Mouse (Mus musculus) urinary bladder, postnatal 25 days (tissue): ENCODE data around the gene 9930111J21Rik1.
"Not testable (repeated sequence)": the region's sequence is repeated elsewhere in the genome, so short reads cannot be mapped to it uniquely, and the experiment has no call there.

Experiments used
- DNase-seq: peaks from one replicate; pipeline ENCODE4 v3.0.0; 2022; ENCODE audit warnings: low spot score

Gene 9930111J21Rik1

DNA sequence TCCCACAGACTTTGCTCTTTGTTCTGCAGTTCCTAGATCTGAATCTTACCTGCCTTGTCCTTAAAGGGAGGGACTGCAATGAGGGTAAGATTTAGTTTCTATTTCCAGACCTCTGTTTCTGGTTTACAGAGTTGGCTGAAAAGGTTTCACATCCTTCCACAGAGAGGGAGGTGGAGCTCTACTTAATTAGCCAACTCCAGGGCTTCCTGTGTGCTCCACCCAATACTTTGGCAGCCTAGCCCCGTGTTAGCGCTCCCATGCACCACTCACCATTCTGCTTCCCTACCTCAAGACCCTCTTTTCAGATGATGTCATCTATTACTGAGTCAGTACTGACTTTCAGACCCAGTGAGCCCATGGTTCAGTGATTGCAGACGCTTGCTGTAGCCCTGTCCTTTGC, at the start of gene 9930111J21Rik1:
Gene 9930111J21Rik1, minus strand, starts transcription at position 148 of the 400 bp plus-strand sequence.
- DNase-seq, result not testable (repeated sequence)

DNA sequence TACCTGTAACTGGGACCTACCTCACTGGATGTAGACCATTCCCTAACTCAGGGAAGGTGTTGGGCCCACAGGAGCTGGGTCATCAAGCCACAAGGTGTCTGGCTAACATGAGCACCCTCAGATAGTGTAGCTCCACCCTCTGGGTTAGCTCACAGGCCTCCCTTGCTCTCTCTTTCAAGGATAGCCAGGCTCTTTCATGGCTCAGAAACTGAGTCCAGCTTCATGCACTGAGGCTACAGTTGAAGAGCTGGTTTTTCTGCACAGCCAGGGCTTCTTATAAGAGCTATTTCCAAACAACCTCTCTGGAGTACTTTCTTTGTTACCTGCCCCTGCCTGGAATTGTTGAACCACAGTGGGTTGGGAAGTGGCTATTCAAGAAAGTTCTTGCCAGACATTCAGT, 32.9 kb upstream of the 9930111J21Rik1 start:
- DNase-seq, result not testable (repeated sequence)

DNA sequence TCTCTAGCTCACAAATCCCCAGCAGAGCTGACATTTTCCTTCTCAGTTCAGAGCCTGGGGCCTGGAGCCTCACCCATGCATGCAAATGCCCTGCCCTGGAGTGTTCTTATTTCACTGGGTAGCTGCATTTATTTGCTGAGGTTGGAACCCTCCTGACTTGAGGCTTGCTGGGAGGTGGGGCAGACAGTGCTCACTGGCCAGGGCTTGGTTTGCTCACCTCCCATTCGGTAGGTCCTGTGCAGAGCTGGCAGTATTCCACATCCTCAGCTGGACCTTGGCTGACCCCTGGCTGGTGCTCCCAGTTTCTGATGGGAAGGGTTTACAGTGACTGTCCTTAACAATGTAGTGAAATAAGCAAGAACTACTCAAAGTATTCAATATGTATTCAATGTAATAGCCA, 27.6 kb upstream of the 9930111J21Rik1 start:
- not testable (repeated sequence) for DNase-seq

DNA sequence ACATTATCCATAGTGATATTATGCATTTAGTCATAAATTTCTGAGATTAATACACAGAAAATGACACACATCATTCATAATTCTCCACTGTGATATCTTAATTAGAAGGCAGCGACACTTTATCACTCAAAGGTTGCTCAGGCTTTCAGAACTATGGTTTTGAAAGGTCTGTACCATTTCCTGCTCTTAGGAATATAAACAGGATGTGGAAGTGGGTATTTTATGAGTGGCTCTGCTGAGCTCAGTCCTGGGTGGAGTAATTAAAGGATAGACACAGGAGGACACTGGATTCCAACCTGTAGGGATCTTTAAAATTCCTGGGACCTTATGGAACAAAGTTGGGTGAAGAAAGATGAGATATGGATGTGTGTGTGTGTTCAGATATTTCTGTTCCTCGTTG, 27.1 kb upstream of the 9930111J21Rik1 start:
- not testable (repeated sequence) for DNase-seq

DNA sequence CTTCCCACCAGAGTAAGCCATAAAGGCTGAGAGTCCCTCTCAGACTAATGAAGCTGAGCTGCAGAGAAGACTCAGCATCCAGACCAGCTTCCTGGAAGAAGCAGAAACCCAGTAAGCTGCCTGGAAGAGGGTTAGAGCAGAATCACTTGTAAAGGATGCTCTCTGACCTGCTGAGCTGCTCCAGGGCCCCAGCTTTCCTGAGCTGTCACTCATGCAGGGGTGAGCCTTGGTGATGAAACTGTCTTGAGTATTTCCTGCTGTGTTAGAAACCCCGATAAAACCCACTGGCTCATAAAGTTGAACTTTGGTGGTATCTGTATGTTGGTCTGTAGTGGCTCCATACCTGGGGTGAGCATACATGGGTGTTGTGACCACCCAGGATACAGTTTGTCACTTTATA, 21.2 kb upstream of the 9930111J21Rik1 start:
- not testable (repeated sequence) for DNase-seq

DNA sequence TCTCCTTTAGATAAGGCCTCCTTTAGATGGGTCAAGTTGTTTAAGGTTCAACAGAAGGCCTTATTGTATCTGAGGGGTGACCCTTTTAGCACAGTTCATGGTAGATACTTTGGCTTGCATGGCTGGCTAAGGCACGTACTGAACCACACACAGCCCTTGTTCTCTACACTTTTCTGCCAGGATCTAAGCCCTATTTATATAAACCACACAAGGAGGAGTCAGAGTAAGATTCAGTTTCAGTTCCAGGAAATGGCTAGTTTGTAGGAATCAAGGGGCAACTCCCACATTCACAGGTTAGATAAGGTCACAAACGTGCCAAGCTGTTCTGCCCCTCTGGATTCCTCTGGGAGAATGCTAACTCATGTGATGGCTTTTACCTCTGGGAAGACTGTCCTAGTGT, 14.8 kb upstream of the 9930111J21Rik1 start, which contains the start of gene Tgtp1:
Gene Tgtp1, minus strand, starts transcription at position 155 of the 400 bp plus-strand sequence.
- DNase-seq, result not testable (repeated sequence)

DNA sequence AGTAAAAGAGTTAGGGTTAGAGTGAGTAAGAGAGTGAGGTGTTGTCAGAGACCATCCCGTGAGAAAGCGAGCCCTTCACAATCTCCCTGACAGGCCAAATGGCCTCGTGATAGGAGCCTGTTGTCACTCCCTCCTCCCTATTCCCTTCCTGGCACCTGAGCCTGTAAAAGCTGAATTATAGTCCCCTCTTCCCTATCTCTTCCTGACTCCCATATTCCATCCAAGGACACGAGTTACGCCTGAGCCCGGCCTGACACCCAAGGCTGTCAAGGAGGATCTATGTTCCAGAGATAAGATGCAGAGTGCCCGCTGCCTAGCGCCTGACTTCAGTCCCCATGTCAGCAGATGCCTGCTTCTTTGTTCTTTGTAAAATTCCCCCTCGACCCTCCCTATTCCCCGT, 14.1 kb upstream of the 9930111J21Rik1 start:
- not testable (repeated sequence) for DNase-seq

DNA sequence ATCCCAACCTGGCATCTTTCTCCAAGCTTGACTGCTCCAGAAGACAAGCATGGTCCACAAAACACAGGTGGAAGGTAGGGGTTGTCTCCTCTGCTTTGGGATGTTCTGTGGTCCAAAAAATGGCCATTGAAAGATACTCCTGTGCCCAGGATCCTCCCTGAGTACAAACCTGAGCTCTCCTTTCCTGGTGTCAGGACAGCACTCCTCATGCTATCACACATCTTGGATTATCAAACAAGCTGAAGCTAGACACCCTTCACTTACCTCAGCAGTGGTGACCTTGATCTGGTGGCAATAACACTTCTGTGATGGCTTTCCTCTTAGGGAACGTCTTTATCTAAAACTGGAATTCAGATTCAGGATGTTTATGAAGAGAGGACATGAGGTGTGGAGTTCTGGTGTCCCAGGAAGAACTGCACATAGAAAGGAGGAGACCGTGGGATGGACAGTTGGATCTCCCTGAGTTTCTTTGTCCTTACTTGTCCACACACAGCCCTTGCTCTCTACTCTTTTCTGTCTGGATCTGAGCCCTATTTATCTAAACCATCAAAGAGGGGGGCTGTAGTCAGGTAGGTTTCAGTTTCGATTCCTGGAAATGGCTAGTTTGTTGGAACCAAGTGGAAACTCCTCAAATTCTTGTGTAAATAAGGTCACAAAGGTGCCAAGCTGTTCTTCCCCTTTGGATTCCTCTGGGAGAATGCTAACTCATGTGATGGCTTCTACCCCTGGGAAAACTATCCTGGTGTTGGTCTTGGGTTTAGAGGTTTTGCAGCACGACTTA, 12.7 kb upstream of the 9930111J21Rik1 start, which contains the start of gene Gm12185:
Gene Gm12185, minus strand, starts transcription at position 487 of the 781 bp plus-strand sequence.
- DNase-seq, result not testable (repeated sequence)

DNA sequence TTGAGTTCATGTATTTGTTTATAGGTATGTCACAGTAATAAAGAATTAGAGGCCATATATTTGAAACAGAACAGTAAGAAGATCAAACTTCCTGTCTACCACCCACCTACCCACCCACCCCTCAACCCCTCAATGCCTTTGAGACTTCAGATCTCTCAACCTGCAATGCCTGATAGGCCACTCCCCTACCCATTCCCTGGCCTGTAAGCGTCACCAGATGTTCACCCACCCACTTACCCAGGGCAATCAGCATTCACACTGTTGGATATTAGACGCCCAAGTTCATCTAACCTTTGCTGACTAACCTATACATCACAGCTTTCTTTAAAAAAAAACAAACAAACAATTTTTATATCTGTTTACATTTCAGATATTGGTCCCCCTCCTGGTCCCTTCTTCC, 10.8 kb upstream of the 9930111J21Rik1 start:
- DNase-seq, result not testable (repeated sequence)

DNA sequence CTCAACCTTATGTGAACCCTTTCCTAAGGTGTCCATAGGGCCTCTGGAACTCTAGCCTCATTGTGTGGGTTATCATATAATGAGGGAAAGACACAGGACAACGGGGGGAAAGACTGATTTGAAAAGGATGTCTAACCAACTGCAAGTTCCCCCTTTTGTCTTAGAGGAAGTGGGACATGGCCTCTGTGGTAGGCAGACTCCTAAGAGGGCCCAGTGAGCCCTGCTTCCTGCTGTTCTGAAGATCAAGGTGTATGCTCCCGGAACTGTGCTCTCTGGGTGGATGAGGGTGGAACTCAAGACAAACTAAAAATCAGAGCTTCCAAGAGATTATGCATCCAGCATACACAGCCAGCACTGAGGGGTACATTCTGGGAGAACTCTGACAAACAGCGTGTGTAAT, 9.0 kb upstream of the 9930111J21Rik1 start:
- DNase-seq, result not testable (repeated sequence)

DNA sequence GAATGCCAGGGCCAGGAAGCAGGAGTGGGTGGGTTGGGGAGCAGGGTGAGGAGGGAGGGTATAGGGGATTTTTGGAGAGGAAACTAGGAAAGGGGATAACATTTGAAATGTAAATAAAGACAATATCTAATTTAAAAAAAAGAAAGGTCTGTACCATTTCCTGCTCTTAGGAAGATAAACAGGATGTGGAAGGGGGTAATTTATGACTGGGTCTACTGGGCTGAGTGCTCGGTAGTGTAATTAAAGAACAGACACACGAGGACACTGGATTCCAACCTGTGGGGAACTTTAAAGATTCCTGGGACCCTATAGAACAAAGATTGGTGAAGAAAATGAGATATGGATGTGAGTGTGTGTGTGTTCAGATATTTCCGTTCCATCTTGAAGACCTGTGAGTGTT, 3.6 kb upstream of the 9930111J21Rik1 start:
- not testable (repeated sequence) for DNase-seq

DNA sequence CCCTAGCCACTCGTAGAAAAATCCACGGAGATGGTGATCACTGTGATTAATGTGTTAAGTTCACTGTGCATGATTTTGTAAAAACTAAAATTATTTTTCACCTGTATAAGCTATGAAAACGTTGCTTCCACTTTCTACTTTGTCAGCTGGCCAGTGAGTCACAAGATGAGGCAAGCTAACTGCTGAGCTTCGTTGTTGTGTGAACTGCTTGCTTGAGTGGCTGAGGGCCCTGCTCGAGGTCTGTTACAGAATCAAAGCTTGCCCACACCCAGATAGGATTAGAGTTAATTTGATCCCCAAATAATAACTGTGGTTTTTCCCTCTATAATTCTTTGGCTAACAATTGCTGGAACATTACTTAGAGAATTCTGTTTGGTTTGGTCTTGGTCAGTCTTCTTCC, 854 bp upstream of the 9930111J21Rik1 start:
- DNase-seq, result not testable (repeated sequence)

DNA sequence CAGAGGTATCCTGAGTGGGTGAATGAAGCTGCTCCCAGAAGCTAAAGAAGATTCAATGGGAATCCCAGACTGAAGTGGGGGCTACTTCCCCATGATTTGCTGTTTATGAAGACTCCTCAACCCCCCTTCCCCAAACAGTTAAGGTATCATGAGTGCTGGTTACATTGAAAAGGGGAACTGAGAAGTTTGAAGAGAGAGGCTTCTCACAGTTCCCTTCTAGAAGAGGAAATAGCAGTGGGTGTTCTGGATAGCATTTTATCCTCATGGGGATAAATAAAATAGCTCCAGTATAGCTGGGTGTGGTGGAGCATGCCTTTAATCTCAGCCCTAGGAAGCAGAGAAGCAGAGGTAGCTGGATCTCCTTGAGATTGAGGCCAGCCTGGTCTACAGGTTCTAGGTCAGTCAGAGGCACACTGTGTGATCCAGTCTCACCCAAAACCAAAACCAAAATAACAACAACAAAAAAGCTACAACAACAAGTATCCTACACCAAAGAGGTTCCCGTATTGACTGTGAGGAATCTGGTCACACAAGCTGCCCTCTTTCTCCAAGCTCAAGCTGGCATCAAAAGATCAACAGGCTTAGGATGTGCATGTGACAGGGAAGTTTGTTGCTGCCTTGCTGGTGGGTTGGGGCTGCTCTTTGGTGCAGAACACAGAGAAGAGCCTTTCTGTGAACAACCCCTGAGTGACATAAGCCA, 808 bp downstream of the 9930111J21Rik1 start, which contains the start of gene Olfr56:
Gene Olfr56, plus strand, starts transcription at position 650 of the 700 bp plus-strand sequence.
- not testable (repeated sequence) for DNase-seq

DNA sequence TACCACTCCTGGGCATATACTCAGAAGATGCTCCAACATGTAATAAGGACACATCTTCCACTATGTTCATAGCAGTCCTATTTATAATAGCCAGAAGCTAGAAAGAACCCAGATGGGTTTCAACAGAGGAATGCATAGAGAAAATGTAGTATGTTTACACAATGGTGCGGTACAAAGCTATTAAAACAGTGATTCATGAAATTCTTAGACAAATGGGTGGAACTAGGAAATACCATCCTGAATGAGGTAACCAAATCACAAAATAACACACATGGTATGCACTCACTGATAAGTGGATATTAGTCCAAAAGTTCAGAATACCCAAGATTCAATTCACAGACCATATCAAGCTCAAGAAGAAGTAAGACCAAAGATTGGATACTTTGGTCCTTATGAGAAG, 4.5 kb downstream of the 9930111J21Rik1 start:
- DNase-seq, result not testable (repeated sequence)

DNA sequence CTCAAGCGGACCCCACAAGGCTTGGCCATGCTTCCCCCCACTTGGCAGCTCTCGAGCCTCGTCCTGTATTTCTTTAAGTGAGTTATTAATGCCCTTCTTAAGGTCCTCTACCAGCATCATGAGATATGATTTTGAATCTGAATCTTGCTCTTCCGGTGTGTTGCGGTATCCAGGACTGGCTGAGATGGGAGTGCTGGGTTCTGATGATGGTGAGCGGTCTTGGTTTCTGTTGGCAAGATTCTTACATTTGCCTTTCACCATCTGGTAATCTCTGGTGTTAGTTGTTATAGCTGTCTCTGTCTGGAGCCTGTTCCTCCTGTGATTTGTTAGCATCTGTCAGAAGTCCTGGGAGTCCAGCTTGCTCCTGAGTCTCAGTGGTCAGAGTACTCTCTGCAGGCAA, 33.1 kb downstream of the 9930111J21Rik1 start, which contains the start of gene Psme2b:
Gene Psme2b, minus strand, starts transcription at position 101 of the 400 bp plus-strand sequence.
- not testable (repeated sequence) for DNase-seq

DNA sequence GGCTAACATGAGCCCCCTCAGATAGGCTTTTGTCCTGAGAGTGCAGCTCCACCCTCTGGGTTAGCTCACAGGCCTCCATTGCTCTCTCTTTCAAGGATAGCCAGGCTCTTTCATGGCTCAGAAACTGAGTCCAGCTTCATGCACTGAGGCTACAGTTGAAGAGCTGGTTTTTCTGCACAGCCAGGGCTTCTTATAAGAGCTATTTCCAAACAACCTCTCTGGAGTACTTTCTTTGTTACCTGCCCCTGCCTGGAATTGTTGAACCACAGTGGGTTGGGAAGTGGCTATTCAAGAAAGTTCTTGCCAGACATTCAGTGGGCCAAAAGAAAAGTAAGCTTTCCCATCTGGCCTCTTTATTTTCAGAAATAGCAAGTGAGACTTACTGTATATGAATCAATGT, 39.9 kb downstream of the 9930111J21Rik1 start:
- not testable (repeated sequence) for DNase-seq

DNA sequence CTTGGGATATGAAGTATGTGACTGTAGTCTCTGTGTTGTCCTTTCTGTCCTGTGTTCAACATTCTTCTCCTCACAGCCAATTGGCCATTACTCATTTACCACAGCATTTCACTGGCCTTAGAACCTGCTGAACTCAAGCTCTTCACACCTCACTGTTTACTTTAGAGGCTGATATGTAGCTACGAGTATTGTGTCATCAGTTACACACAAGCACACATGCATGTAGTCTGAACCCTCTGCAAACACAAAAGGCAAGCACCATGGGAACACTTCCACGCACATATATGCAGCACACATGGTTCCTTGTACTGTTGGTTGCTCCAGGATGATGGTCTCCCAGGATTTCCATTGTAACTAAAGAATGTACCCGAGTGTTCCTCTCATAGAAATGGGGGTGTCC, 43.9 kb downstream of the 9930111J21Rik1 start:
- not testable (repeated sequence) for DNase-seq

DNA sequence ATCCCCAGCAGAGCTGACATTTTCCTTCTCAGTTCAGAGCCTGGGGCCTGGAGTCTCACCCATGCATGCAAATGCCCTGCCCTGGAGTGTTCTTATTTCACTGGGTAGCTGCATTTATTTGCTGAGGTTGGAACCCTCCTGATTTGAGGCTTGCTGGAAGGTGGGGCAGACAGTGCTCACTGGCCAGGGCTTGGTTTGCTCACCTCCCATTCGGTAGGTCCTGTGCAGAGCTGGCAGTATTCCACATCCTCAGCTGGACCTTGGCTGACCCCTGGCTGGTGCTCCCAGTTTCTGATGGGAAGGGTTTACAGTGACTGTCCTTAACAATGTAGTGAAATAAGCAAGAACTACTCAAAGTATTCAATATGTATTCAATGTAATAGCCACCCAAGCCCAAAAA, 45.3 kb downstream of the 9930111J21Rik1 start:
- DNase-seq, result not testable (repeated sequence)

DNA sequence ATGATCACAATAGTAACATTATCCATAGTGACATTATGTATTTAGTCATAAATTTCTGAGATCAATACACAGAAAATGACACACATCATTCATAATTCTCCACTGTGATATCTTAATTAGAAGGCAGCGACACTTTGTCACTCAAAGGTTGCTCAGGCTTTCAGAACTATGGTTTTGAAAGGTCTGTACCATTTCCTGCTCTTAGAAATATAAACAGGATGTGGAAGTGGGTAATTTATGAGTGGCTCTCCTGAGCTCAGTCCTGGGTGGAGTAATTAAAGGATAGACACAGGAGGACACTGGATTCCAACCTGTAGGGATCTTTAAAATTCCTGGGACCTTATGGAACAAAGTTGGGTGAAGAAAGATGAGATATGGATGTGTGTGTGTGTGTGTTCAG, 45.8 kb downstream of the 9930111J21Rik1 start:
- DNase-seq, result not testable (repeated sequence)

DNA sequence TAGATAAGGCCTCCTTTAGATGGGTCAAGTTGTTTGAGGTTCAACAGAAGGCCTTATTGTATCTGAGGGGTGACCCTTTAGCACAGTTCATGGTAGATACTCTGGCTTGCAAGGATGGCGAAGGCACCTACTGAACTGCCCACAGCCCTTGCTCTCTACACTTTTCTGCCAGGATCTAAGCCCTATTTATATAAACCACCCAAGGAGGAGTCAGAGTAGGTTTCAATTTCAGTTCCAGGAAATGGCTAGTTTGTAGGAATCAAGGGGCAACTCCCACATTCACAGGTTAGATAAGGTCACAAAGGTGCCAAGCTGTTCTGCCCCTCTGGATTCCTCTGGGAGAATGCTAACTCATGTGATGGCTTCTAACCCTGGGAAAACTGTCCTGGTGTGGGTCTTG, 51.1 kb downstream of the 9930111J21Rik1 start:
- DNase-seq, result not testable (repeated sequence)

DNA sequence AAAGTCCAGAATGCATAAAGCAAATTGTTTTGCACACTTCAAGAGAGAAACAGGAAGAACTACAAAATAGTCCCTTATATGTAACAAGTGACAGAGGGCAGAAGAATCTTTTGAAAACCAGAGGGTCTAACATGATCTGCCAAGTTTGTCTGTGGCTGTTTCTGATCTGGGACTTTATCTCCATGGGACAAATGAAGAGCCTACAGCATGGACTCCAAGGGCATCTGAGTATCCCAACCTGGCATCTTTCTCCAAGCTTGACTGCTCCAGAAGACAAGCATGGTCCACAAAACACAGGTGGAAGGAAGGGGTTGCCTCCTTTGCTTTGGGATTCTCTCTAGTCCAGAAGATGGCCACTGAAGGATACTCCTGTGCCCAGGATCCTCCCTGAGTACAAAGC, 52.8 kb downstream of the 9930111J21Rik1 start:
- DNase-seq, result not testable (repeated sequence)

DNA sequence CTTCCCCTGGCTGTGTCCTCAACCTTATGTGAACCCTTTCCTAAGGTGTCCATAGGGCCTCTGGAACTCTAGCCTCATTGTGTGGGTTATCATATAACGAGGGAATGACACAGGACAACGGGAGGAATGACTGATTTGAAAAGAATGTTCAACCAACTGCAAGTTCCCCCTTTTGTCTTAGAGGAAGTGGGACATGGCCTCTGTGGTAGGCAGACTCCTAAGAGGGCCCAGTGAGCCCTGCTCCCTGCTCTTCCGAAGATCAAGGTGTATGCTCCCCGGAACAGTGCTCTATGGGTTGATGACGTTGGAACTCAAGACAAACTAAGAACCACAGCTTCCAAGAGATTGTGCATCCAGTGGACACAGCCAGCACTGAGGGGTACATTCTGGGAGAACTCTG, 55.4 kb downstream of the 9930111J21Rik1 start:
- not testable (repeated sequence) for DNase-seq

DNA sequence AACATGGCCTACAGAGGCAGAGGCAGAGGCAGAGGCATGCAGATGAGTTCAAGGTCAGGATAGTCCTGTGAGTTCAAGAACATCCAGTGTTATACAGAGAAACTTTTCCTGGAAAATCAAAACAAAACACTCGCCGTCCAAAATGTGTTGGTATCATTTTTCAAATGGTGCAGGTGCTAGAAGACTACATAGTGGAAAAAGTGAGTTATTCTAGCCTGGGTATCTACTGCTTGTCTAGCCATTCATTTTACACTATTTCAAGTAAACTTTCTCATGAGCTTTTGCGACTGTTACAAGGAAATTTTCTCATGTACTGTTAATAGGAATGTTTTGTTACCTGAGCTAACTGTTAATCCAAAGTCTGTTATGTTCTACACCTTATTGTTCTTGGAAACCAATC, 60.8 kb downstream of the 9930111J21Rik1 start:
- DNase-seq, result no peak
